ENCODE assay signal across 21 mouse cellular contexts in the genomic region with DNA sequence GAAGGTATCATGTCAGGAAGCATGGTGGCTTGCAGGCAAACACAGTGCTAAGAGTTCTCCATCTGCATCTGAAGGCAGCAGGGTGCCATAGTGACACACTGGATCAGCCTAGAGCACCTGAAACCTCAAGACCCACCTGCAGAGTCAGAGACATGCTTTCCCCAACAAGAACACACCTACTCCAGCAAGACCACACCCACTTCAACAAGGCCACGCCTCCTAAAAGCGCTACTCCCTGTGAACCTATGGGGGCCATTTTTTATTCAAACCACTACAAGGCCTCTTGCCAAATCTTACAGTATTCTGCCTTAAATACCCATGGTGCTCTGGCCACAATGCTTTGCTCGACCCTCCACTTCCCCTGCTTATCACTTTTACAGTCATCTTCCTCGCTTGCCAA. TPM values are rescaled to one million over a fixed set of nuclear protein-coding genes. Genes with fewer than 3 reads are reported as not detected.
A peak's percentile ranks its signal among the peaks of the same experiment; 100 is the strongest.
DNase-seq lines count a peak whose midpoint lies in the region; ATAC-seq and TF ChIP-seq lines count a peak whose summit lies in the region.
"Had no signal": no experiment of that assay in that cellular context is flagged by ENCODE, and none has a peak within 500 bp of the region (broad histone marks: within the 10 kb centered on the region; RNA-seq: fewer than 3 reads in every experiment).

No protein-coding gene starts in this region.

- TF ChIP-seq CTCF in small intestine, adult 2 months (IDR thresholded peaks at IDR 0.05; ENCODE audit: extremely low read depth, insufficient read length, insufficient replicate concordance, low read depth, low read length) = no peak
- no peak for TF ChIP-seq CTCF in lung, postnatal 0 days (IDR thresholded peaks at IDR 0.05)

- no peak overlapping the region for H3K9ac ChIP-seq in lung, postnatal 0 days (replicated peaks; ENCODE audit: low read depth)
- H3K9ac ChIP-seq: embryonic facial prominence, embryonic 12.5 days; forebrain, postnatal 0 days; liver, embryonic 15.5 days had no signal

- peak overlapping the region; percentile 32 for H3K4me3 ChIP-seq in small intestine, adult 2 months (ENCODE audit: low read depth, low read length)
- H3K4me3 ChIP-seq in lung, postnatal 0 days (ENCODE audit: low read depth, low read length) = no peak overlapping the region
- H3K4me3 ChIP-seq: embryonic facial prominence, embryonic 12.5 days; limb, embryonic 10.5 days; liver, embryonic 15.5 days had no signal

- WGBS in small intestine, adult 2 months = 22% methylated on average over 4 of the region's 4 CpGs
- 48% methylated on average over 4 of the region's 4 CpGs for WGBS in lung, postnatal 0 days

- TF ChIP-seq EP300 in lung, postnatal 0 days (IDR thresholded peaks at IDR 0.05) = no peak

- no peaks in the 10 kb centered on the region for H3K9me3 ChIP-seq in lung, postnatal 0 days (ENCODE audit: low read length)
- H3K9me3 ChIP-seq: embryonic facial prominence, embryonic 12.5 days; limb, embryonic 10.5 days; liver, embryonic 15.5 days had no signal

- H3K4me2 ChIP-seq in lung, postnatal 0 days (replicated peaks; ENCODE audit: low read depth, low read length) = no peak overlapping the region
- H3K4me2 ChIP-seq: embryonic facial prominence, embryonic 12.5 days; liver, embryonic 15.5 days had no signal

- no peak for TF ChIP-seq POLR2A in small intestine, adult 2 months (IDR thresholded peaks at IDR 0.05; ENCODE audit: low read depth, low read length)

- H3K4me1 ChIP-seq in small intestine, adult 2 months (ENCODE audit: control insufficient read depth, insufficient read depth, insufficient read length, low read length) = 0 out of 2 replicates have a peak, but pooled peaks cover 2% of the 10 kb centered on the region
- H3K4me1 ChIP-seq in lung, postnatal 0 days (ENCODE audit: insufficient read depth, low read depth, low read length) = no peaks in the 10 kb centered on the region
- H3K4me1 ChIP-seq: embryonic facial prominence, embryonic 12.5 days; limb, embryonic 10.5 days; liver, embryonic 15.5 days had no signal

- ATAC-seq in lung, postnatal 0 days = no peak
- ATAC-seq: forebrain, postnatal 0 days had no signal

- DNase-seq in heart, adult 11 months = peak; percentile 48
- DNase-seq in heart, postnatal 4 days = no peak
- peak; percentile 10 to 29 for DNase-seq in CD8-positive naive resting alpha-beta T cell, adult 2 months (ENCODE audit: low read depth in 2 of 2, low spot score in 2 of 2)
- peak; percentile 41 for DNase-seq in induced T-regulatory cell, adult 2 months (ENCODE audit: low read depth)
- no peak for DNase-seq in layer of hippocampus, adult 11-12 months (ENCODE audit: low spot score)
- no peak for DNase-seq in frontal cortex, postnatal 25 days (ENCODE audit: low spot score in 2 of 2)
- DNase-seq in lung, postnatal 0 days (ENCODE audit: low spot score) = no peak
- DNase-seq: cerebellum, adult 11 months; cerebellum, postnatal 36 days; forebrain, postnatal 0 days; heart, postnatal 14 days; layer of hippocampus, postnatal 36 days; lung, postnatal 36 days; midbrain, embryonic 14.5 days; right cerebral cortex, postnatal 25 days had no signal

- H3K36me3 ChIP-seq in small intestine, adult 2 months (ENCODE audit: control insufficient read depth, insufficient read depth, low read length) = no peaks in the 10 kb centered on the region
- H3K36me3 ChIP-seq in lung, postnatal 0 days (ENCODE audit: insufficient read depth, low read length) = no peaks in the 10 kb centered on the region
- H3K36me3 ChIP-seq: embryonic facial prominence, embryonic 12.5 days; G1E; limb, embryonic 10.5 days; liver, embryonic 15.5 days had no signal

- no peaks in the 10 kb centered on the region for H3K27me3 ChIP-seq in small intestine, adult 2 months (ENCODE audit: control insufficient read depth, insufficient read depth, low read length)
- H3K27me3 ChIP-seq in lung, postnatal 0 days (replicated peaks; ENCODE audit: insufficient read depth, low read length) = no peaks in the 10 kb centered on the region
- H3K27me3 ChIP-seq: embryonic facial prominence, embryonic 12.5 days; liver, embryonic 15.5 days had no signal

- no peak overlapping the region for H3K27ac ChIP-seq in small intestine, adult 2 months (ENCODE audit: insufficient read depth, low read depth, low read length)
- no peak overlapping the region for H3K27ac ChIP-seq in lung, postnatal 0 days (ENCODE audit: low read length)
- H3K27ac ChIP-seq: embryonic facial prominence, embryonic 12.5 days; kidney, postnatal 0 days; limb, embryonic 10.5 days; liver, embryonic 15.5 days had no signal

RNA-seq across cellular contexts. Expression of gene Stk39, which starts 13.1 kb away (rescaled TPM):
- total RNA-seq in heart, postnatal 4 days (2021) = 100 to 1,000 TPM; 160 to 163 TPM
- 4.6 and 4.8 TPM in 2 replicates for polyA plus RNA-seq in small intestine, adult 2 months (2012; rRNA removed)
- 11.8 and 12.0 TPM in 2 replicates for polyA plus RNA-seq in lung, postnatal 0 days (2015; fragmentation: Nextera tagmentation; extraction: Ambion mirVana)
- polyA plus RNA-seq: G1E had no signal

Comparison
In these comparisons a context has a peak if more than half of its experiments do, and no peak if none do; other contexts are left out.
1. DNase-seq: peak in heart, adult 11 months (single experiment), CD8-positive naive resting alpha-beta T cell, adult 2 months (2 of 2) and induced T-regulatory cell, adult 2 months (single experiment); none in heart, postnatal 4 days (single experiment), layer of hippocampus, adult 11-12 months (single experiment), frontal cortex, postnatal 25 days (0 of 2) and lung, postnatal 0 days (single experiment).